Mouse (Mus musculus) spleen, adult 2 months (tissue): Measurements from ENCODE around the gene Zfyve9. TPM values are rescaled to one million over a fixed set of nuclear protein-coding genes. Genes with fewer than 3 reads are reported as not detected.
A peak's percentile ranks its signal among the peaks of the same experiment; 100 is the strongest.

Source experiments
- DNase-seq, 2 experiments: peaks; one replicate each; pipeline versions ENCODE4 v3.0.0 to v3.0.0-alpha.2; 2012 to 2021; ENCODE audit warnings: low spot score in 2 of 2, low read depth in 1 of 2
- H3K27ac ChIP-seq: fragments of 200-500 bp; 2 replicates; pipeline ENCODE4 v1.5.1; 2012; ENCODE audit warnings: low read length, inconsistent platforms; ENCODE audit not compliant: insufficient read depth
- H3K27me3 ChIP-seq: fragments of 200-500 bp; 2 replicates; pipeline ENCODE4 v1.6.1; 2012; ENCODE audit warnings: mild to moderate bottlenecking, moderate library complexity, low read length, inconsistent platforms; ENCODE audit not compliant: control insufficient read depth, insufficient read depth
- H3K36me3 ChIP-seq: fragments of 200-500 bp; 2 replicates; pipeline ENCODE4 v1.6.1; 2012; ENCODE audit warnings: mild to moderate bottlenecking, low read length, inconsistent platforms; ENCODE audit not compliant: control insufficient read depth, insufficient read depth
- H3K4me1 ChIP-seq: fragments of 200-500 bp; 2 replicates; pipeline ENCODE4 v1.6.1; 2011; ENCODE audit warnings: inconsistent platforms; ENCODE audit not compliant: control insufficient read depth, insufficient read depth, insufficient read length
- H3K4me3 ChIP-seq: fragments of 200-500 bp; 2 replicates; pipeline ENCODE4 v1.5.1; 2011; ENCODE audit warnings: mild to moderate bottlenecking, inconsistent platforms; ENCODE audit not compliant: insufficient read depth, insufficient read length; ENCODE audit errors: extremely low read depth
- CTCF ChIP-seq: fragments of 200-500 bp; IDR thresholded peaks from 2 replicates; pipeline ENCODE4 v1.5.1; 2011; ENCODE audit warnings: mild to moderate bottlenecking, inconsistent platforms; ENCODE audit not compliant: insufficient read depth, insufficient read length, insufficient replicate concordance; ENCODE audit errors: extremely low read depth
- POLR2A ChIP-seq: fragments of 200-500 bp; IDR thresholded peaks from 2 replicates; pipeline ENCODE4 v1.6.1; 2011; ENCODE audit warnings: low read depth, low read length, inconsistent platforms
- WGBS: fragments of 180-500 bp; shearing (Covaris S2); methylation state at CpG from one replicate; pipeline ENCODE4 v1.1.7; 2018; 5-methylcytosine and 5-hydroxymethylcytosine counted together
- polyA plus RNA-seq: library from polyadenylated mRNA; depleted of rRNA; stranded (reverse); fragments of >200 nt; gene quantifications from 2 replicates; pipeline ENCODE4 v1.2.3, GENCODE M21; 2012

Gene Zfyve9
- polyA plus RNA-seq, 1 experiment, result 0.63 TPM

GRCm38 (mm10) chr4:108633703-108634102 is 146.9 kb downstream of the Zfyve9 start:
- 93% methylated on average over 12 of the region's 12 CpGs for WGBS
- no peak overlapping the region for H3K4me3 ChIP-seq
- H3K4me1 ChIP-seq, result peaks cover under 1% of the 10 kb centered on the region; the same call in 1 of the 2 replicates
- no peak overlapping the region for H3K27ac ChIP-seq
- H3K27me3 ChIP-seq, result no peaks in the 10 kb centered on the region
- DNase-seq, result no peak
- TF ChIP-seq CTCF, result no peak
- TF ChIP-seq POLR2A, result no peak
- H3K36me3 ChIP-seq, result peaks cover 31% of the 10 kb centered on the region

GRCm38 (mm10) chr4:108631616-108632015 is 149.0 kb downstream of the Zfyve9 start:
- TF ChIP-seq POLR2A, result no peak
- no peak for TF ChIP-seq CTCF
- H3K27me3 ChIP-seq, result no peaks in the 10 kb centered on the region
- no peak overlapping the region for H3K27ac ChIP-seq
- peaks cover 48% of the 10 kb centered on the region for H3K36me3 ChIP-seq
- no peaks in the 10 kb centered on the region for H3K4me1 ChIP-seq
- H3K4me3 ChIP-seq, result no peak overlapping the region
- 92% methylated on average over 4 of the region's 4 CpGs for WGBS
- DNase-seq, result no peak

- H3K36me3 ChIP-seq, result peaks cover 60% of the 10 kb centered on the region
- H3K4me1 ChIP-seq, result no peaks in the 10 kb centered on the region
- DNase-seq, result no peak
- H3K27me3 ChIP-seq, result no peaks in the 10 kb centered on the region
- 97% methylated on average over 9 of the region's 9 CpGs for WGBS
- H3K4me3 ChIP-seq, result no peak overlapping the region
- H3K27ac ChIP-seq, result no peak overlapping the region
- TF ChIP-seq POLR2A (no peak), CTCF (no peak)
Observed at GRCm38 (mm10) chr4:108630096-108630495, 150.5 kb downstream of the Zfyve9 start.

- Histone ChIP-seq H3K4me3 (no peak overlapping the region), H3K27ac (no peak overlapping the region), H3K27me3 (no peaks in the 10 kb centered on the region), H3K4me1 (no peaks in the 10 kb centered on the region), H3K36me3 (peaks cover 64% of the 10 kb centered on the region)
- DNase-seq, result no peak
- TF ChIP-seq CTCF (no peak), POLR2A (no peak)
- 95% methylated on average over 7 of the region's 7 CpGs for WGBS
Observed at GRCm38 (mm10) chr4:108629363-108629880, 151.2 kb downstream of the Zfyve9 start.

GRCm38 (mm10) chr4:108627066-108627465 is 153.5 kb downstream of the Zfyve9 start:
- WGBS, result 84% methylated on average over 5 of the region's 5 CpGs
- DNase-seq, result no peak
- Histone ChIP-seq H3K27ac (no peak overlapping the region), H3K4me3 (no peak overlapping the region), H3K36me3 (peaks cover 50% of the 10 kb centered on the region), H3K4me1 (no peaks in the 10 kb centered on the region), H3K27me3 (no peaks in the 10 kb centered on the region)
- TF ChIP-seq POLR2A (no peak), CTCF (no peak)

- TF ChIP-seq POLR2A, result no peak
- no peak for DNase-seq
- 93% methylated on average over 6 of the region's 6 CpGs for WGBS
- Histone ChIP-seq H3K4me3 (no peak overlapping the region), H3K27ac (no peak overlapping the region), H3K36me3 (peaks cover 15% of the 10 kb centered on the region), H3K4me1 (peaks cover 6% of the 10 kb centered on the region; the same call in 1 of the 2 replicates), H3K27me3 (no peaks in the 10 kb centered on the region)
Observed at GRCm38 (mm10) chr4:108621504-108621903, 159.1 kb downstream of the Zfyve9 start.

GRCm38 (mm10) chr4:108620536-108620935 is 160.1 kb downstream of the Zfyve9 start:
- no peaks in the 10 kb centered on the region for H3K27me3 ChIP-seq
- peaks cover 6% of the 10 kb centered on the region; the same call in 1 of the 2 replicates for H3K4me1 ChIP-seq
- H3K36me3 ChIP-seq, result peaks cover 8% of the 10 kb centered on the region
- peak overlapping the region; percentile 95 for H3K4me3 ChIP-seq
- 10% methylated on average over 8 of the region's 8 CpGs for WGBS
- no peak for DNase-seq
- no peak overlapping the region; the same call in 1 of the 2 replicates for H3K27ac ChIP-seq
- no peak for TF ChIP-seq POLR2A
- no peak for TF ChIP-seq CTCF
